Mouse (Mus musculus) forebrain, embryonic 15.5 days (tissue): ENCODE data around the gene Tpsg1. TPM values are rescaled to one million over a fixed set of nuclear protein-coding genes. Genes with fewer than 3 reads are reported as not detected.

Experiments
- polyA plus RNA-seq: library from polyadenylated mRNA; unstranded; fragments of >200 nt; fragmentation: Nextera tagmentation; extraction: Ambion mirVana; gene quantifications from 2 replicates; pipeline ENCODE4 v1.2.1, GENCODE M21; 2015

Gene Tpsg1
- polyA plus RNA-seq, 1 experiment from 2014 or later: 0.94 TPM

Other genes with a start within 250 kb of the Tpsg1 start
- gene Ptx4, start 248.5 kb upstream of the Tpsg1 start, polyA plus RNA-seq: not detected in 2 replicates
- 28.8 and 30.4 TPM in 2 replicates for gene Clcn7, start 235.9 kb upstream of the Tpsg1 start, polyA plus RNA-seq
- gene Ccdc154, start 206.8 kb upstream of the Tpsg1 start, polyA plus RNA-seq: not detected in 2 replicates
- not detected in 2 replicates for gene Gm38655, start 193.8 kb upstream of the Tpsg1 start, polyA plus RNA-seq
- gene BC003965, start 184.7 kb upstream of the Tpsg1 start, polyA plus RNA-seq: 35.7 and 37.8 TPM in 2 replicates
- gene Unkl, start 180.9 kb upstream of the Tpsg1 start, polyA plus RNA-seq: 10.6 and 14.2 TPM in 2 replicates
- gene Gnptg, start 129.1 kb upstream of the Tpsg1 start, polyA plus RNA-seq: 85.5 and 85.7 TPM in 2 replicates
- gene Tsr3, start 129.1 kb upstream of the Tpsg1 start, polyA plus RNA-seq: 66.2 and 69.2 TPM in 2 replicates
- 7.2 and 10.1 TPM in 2 replicates for gene Baiap3, start 112.9 kb upstream of the Tpsg1 start, polyA plus RNA-seq
- gene Ube2i, start 94.7 kb upstream of the Tpsg1 start, polyA plus RNA-seq: 680 and 683 TPM in 2 replicates
- gene Prss34, start 70.9 kb upstream of the Tpsg1 start, polyA plus RNA-seq: 0.18 TPM in 1 of 2 replicates, not detected in the other
- gene Prss28, start 60.6 kb upstream of the Tpsg1 start, polyA plus RNA-seq: not detected in 2 replicates
- gene Prss29, start 50.6 kb upstream of the Tpsg1 start, polyA plus RNA-seq: not detected in 2 replicates
- not detected in 2 replicates for gene Tpsab1, start 23.7 kb upstream of the Tpsg1 start, polyA plus RNA-seq
- not detected in 2 replicates for gene Tpsb2, start 3.0 kb upstream of the Tpsg1 start, polyA plus RNA-seq
- gene Cacna1h, start 64.5 kb downstream of the Tpsg1 start, polyA plus RNA-seq: 13.8 and 15.8 TPM in 2 replicates
- 1.00 and 1.9 TPM in 2 replicates for gene Tekt4, start 85.3 kb downstream of the Tpsg1 start, polyA plus RNA-seq
- 0.11 and 0.29 TPM in 2 replicates for gene Sstr5, start 128.0 kb downstream of the Tpsg1 start, polyA plus RNA-seq
- 24.0 and 26.9 TPM in 2 replicates for gene Sox8, start 201.4 kb downstream of the Tpsg1 start, polyA plus RNA-seq
- gene Lmf1, start 209.8 kb downstream of the Tpsg1 start, polyA plus RNA-seq: 17.0 and 18.1 TPM in 2 replicates